Mouse (Mus musculus) adrenal gland, postnatal 25 days (tissue): ENCODE measurements at regions not wholly inside any gene's neighbourhood (a gene's known extent, or its start where the extent isn't known, plus 50 kb on each side); places are given as distances from the start of the nearest gene placed in this dataset.

Experiments
- DNase-seq: peaks from one replicate; pipeline ENCODE4 v3.0.0; 2021; ENCODE audit warnings: mixed read lengths

GRCm38 (mm10) chr9:101445293-101445692 lies 193.7 kb upstream of the Ppp2r3a start:
- DNase-seq = no peak

GRCm38 (mm10) chr9:101439856-101440255 lies 188.3 kb upstream of the Ppp2r3a start:
- no peak for DNase-seq

DNA sequence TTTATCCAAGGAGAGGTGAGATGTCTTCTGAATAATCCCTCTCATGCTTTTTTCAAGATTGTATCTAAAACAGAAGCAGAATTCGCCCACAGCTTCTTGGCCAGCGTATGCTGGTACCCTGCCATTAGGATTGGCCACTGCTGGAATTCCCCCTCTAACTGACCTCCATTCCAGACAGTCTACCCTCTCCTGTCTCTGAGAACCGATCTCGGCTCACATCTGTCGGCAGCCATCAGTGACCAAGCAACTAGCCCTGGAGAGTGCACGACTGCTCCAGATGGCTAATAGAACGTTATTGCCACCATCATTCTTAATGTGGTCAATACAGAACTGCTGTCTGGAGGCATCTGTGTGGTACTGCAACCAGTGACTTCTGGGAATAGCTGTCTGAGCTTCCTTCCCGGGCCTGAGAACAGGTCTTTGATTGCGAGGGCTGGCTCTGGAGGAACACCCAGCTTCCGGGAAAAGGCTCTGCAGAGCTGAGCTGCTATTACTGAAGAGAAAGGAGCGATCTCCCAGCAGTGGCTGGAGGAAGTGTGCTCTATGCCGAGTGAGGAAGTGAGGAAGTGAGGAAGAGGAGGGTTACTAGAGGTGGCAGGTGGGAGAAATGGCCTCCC lies 187.1 kb upstream of the Ppp2r3a start:
- DNase-seq = no peak

- no peak for DNase-seq
These were observed 173.5 kb upstream of the Ppp2r3a start for GRCm38 (mm10) chr9:101424974-101425670.

GRCm38 (mm10) chr9:101423041-101423440 lies 171.4 kb upstream of the Ppp2r3a start:
- no peak for DNase-seq

GRCm38 (mm10) chr9:101422006-101422405 lies 170.4 kb upstream of the Ppp2r3a start:
- no peak for DNase-seq

- DNase-seq = no peak
These were observed 169.5 kb upstream of the Ppp2r3a start for GRCm38 (mm10) chr9:101421136-101421535.

DNA sequence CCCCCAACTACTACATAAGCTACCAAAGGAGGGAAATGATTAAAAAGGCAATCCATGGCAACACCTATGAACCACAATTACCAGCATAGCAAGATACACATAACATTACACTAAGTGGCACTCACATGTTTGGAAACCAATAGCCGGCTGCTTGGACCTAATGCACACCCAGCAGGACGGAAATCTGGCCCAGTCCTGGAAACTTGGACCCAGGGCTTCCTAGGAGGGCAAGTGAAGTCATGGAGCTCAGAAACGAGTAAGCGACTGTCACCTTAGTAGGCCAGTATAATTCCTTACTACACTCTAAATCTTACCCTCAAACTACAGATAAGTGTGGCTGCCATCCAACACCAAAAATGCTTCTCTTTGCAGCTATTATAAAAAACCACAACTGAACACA lies 168.6 kb upstream of the Ppp2r3a start:
- no peak for DNase-seq

GRCm38 (mm10) chr9:101417660-101418059 lies 166.1 kb upstream of the Ppp2r3a start:
- DNase-seq = no peak

- DNase-seq = no peak
These were observed 164.7 kb upstream of the Ppp2r3a start for GRCm38 (mm10) chr9:101416321-101416720.

GRCm38 (mm10) chr9:101413071-101413633 lies 161.6 kb upstream of the Ppp2r3a start:
- peak; percentile 25 for DNase-seq

GRCm38 (mm10) chr9:101411951-101412350 lies 160.4 kb upstream of the Ppp2r3a start:
- no peak for DNase-seq

- no peak for DNase-seq
These were observed 159.9 kb upstream of the Ppp2r3a start for GRCm38 (mm10) chr9:101411532-101411880.

DNA sequence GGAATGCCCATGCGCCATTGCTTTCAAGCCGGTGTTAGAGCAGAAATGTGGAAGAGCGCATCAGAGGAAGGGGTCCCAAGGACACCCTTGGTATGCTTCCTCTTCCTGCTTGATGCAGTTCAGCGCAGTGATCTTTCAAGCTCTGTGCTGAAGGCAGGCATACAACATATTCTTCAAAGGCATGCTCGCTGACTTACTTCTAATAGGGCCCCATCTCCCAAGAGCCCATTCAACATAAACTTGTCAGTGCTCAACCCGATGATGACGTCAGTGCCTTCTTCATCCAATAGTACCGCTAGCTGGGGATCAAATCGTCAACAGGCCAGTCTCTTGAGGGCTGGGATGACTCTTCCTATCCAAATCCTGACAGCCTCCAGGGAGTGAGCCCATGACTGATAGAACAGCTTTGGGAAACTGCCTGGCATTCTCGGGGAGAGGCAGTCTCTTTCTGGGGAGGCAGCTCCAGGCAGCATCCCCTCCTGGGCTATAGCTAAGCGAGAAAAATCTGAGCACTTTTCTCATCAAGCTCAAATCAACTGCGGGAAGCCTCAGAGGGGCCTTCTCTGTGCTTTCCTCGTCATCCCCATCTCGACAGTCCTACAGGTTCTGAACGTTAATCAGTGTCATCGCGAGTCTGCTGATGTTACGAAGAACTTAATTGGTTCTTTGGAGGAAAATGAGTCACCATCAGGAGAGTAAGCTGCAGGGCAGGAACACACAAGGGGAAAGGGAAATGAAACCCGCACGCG lies 159.4 kb upstream of the Ppp2r3a start:
- no peak for DNase-seq

- DNase-seq = no peak
These were observed 158.8 kb upstream of the Ppp2r3a start for GRCm38 (mm10) chr9:101410348-101410747.

- no peak for DNase-seq
These were observed 156.5 kb upstream of the Ppp2r3a start for GRCm38 (mm10) chr9:101408116-101408515.

DNA sequence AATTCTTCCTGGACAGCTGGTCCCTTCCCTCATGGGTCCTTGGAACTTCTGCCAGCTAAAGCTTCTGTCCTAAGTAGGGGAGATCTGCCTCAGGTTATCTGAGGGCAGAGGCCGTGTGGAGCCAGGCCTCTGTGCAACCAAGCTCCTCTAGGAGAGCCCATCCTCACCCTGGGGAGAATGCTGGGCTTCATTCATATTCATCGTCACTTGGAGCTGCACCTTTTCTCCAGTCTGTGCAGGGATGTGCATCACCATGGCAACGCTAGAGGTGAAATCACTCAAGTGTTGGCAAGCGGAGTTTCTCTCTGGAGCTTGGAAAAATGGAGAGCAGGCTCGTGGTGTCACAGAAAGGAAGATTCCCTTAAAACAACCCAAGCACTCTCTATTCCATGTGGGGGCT lies 155.5 kb upstream of the Ppp2r3a start:
- DNase-seq = no peak

DNA sequence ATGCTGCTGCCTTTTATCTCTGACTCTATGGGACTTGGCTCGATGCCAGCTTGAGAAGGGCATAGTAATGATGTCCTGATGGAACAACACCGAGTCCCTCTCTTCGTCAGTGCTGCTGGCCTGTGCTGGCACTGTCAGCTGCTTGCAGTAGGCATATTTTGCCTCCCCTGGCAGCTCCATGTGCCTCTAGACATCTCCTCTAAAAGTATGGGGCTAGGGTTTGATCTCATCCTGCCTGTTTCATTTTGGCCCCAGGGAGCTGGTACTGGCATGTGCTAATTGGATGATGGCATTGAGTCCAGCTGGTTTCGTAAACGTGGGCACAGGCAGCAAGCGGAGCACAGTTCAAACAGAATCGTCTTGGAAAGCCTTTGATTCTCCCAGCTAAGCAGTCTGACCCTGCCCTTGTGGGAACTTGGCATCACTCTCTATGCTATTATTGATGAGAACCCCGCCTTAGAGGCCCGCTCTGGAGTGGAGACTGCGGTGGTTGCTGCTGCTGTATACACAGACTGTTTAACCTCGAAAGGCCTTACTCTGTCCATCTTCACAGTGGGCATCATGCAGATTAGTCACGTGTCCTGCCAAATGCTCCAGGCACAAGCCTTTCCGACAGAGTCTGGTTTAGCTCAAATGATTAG lies 153.0 kb upstream of the Ppp2r3a start:
- peak; percentile 11 for DNase-seq

DNA sequence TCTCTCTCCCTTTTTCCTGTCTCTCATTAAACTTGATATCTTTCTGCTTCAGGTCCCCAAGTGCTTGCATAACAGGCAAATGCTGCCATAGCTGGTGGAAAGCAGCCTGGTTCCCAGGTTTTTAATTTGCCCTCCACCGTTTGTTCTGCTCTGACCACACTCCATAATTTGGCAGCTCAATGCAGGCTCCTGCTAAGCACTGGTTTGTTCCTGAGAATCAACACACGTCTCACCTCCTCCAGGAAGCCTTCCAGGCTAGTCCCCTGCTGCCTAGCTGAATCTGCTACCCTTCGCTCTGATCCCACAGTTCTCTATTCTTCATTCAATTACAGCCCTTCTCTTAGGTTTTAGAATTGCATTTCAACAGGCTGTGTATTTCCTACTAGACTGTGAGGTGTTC lies 152.4 kb upstream of the Ppp2r3a start:
- no peak for DNase-seq

DNA sequence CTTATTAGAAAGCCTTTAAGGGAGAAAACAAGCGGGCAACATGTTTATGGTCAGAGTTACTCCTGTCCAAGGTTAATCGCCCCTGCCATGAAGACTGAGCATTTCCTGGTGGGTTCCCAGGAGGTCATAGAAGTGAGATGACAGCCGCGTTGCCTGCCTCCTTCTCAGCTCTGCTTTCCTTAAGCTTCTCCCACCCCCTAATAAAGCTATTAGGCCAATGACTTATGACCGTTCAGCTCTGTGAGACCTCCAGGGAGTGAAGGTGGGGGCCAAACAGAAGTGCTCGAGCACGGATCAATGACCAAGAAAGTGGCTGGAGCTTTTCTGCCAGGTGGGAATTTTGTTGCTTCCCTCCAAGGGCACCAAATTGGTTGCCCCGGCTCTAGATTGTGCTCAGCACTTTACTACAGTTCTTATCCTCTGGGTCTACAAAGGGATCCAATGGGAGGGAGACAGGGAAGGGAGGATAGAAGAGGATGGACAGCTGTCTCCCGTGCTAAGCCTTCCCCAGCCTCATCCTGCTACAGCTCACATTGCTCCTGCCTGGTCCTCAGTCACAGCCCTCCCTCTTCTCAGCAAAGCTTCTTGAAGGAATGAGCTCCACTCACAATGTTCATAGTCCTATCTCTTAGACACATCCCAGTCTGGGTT lies 151.1 kb upstream of the Ppp2r3a start:
- DNase-seq = no peak

GRCm38 (mm10) chr9:101401416-101401815 lies 149.8 kb upstream of the Ppp2r3a start:
- no peak for DNase-seq

DNA sequence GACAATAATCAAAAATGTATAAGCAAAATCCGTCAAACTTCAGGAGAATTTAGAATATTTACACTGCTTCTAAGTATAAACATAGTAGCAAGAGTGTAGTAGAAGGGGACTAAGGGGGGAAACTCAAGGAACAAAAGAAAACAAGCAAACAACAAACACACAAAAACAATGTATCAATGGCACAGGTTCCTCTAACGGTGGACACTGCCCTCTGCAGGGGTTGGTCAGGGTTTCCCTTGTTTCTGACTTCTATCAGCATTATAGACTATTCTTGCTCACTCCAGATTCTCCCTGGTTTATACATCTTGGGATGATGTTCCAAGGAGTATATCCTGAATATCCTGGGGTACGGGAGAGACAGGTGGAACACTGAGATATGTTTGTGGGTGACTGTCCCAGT lies 147.3 kb upstream of the Ppp2r3a start:
- no peak for DNase-seq
